Mouse (Mus musculus) lung, adult 2 months (tissue): Measurements from ENCODE around the gene Hist1h2bp. TPM values are rescaled to one million over a fixed set of nuclear protein-coding genes. Genes with fewer than 3 reads are reported as not detected.
"Not testable (repeated sequence)": the region's sequence is repeated elsewhere in the genome, so short reads cannot be mapped to it uniquely, and the experiment has no call there.

Experiments used
- DNase-seq: peaks from one replicate; pipeline ENCODE4 v3.0.0; 2022
- H3K4me1 ChIP-seq: fragments of 200-500 bp; 2 replicates; pipeline ENCODE4 v1.6.1; 2011; ENCODE audit warnings: low read length; ENCODE audit not compliant: control insufficient read depth, insufficient read depth
- H3K4me3 ChIP-seq: fragments of 200-500 bp; replicated peaks from 2 replicates; pipeline ENCODE3; 2011; ENCODE audit warnings: low read depth, mild to moderate bottlenecking, control low read depth, low read length; ENCODE audit errors: extremely low read depth
- CTCF ChIP-seq: fragments of 200-500 bp; IDR thresholded peaks from 2 replicates; pipeline ENCODE4 v1.5.1; 2011; ENCODE audit warnings: mild to moderate bottlenecking, low read length, control low read depth; ENCODE audit not compliant: insufficient read depth
- POLR2A ChIP-seq: fragments of 200-500 bp; IDR thresholded peaks from 2 replicates; pipeline ENCODE4 v1.6.1; 2011; ENCODE audit warnings: low read depth, mild to moderate bottlenecking, control low read depth, low read length, borderline replicate concordance; ENCODE audit errors: extremely low read depth
- WGBS: fragments of 180-500 bp; shearing (Covaris S2); methylation state at CpG from one replicate; pipeline ENCODE4 v1.1.7; 2018; 5-methylcytosine and 5-hydroxymethylcytosine counted together
- polyA plus RNA-seq: library from polyadenylated mRNA; depleted of rRNA; stranded (reverse); fragments of >200 nt; gene quantifications from 2 replicates; pipeline ENCODE4 v1.2.3, GENCODE M21; 2012

The Hist1h2bp gene
- polyA plus RNA-seq, 1 experiment: not detected

DNA sequence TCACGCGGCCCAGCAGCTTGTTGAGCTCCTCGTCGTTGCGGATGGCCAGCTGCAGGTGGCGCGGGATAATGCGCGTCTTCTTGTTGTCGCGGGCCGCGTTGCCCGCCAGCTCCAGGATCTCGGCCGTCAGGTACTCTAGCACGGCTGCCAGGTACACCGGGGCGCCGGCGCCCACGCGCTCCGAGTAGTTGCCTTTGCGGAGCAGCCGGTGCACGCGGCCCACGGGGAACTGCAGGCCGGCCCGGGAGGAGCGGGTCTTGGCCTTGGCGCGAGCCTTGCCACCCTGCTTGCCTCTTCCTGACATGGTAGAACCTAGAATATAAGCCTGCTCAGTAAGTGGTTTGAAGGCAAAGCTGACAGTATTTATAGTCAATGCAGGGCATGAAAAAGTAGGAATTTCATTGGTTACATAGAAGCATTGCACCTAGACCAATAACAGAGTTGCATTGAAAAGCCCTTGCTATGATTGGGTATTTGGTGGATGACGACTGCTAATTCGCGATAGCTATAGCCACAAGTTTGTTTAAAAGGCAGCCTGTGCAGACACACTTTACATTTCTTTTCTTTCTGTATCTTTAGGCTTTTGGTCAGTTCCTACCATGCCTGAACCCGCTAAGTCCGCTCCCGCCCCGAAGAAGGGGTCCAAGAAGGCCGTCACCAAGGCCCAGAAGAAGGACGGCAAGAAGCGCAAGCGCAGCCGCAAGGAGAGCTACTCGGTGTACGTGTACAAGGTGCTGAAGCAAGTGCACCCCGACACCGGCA, 33.6 kb upstream of the Hist1h2bp start, which contains the start of the genes Hist1h2ak and Hist1h2bn:
Gene Hist1h2ak, minus strand, starts transcription at position 304 of the 762 bp plus-strand sequence.
Gene Hist1h2bn, plus strand, starts transcription at position 600 of the 762 bp plus-strand sequence.
- peak; percentile 50 for DNase-seq
- peak; percentile 48; the same call in 1 of the 2 replicates for TF ChIP-seq POLR2A
- WGBS: under 1% methylated on average over 48 of the region's 50 CpGs
- not testable (repeated sequence) for H3K4me1 ChIP-seq
- H3K4me3 ChIP-seq: peak within 1 kb of the TSS; percentile 98

DNA sequence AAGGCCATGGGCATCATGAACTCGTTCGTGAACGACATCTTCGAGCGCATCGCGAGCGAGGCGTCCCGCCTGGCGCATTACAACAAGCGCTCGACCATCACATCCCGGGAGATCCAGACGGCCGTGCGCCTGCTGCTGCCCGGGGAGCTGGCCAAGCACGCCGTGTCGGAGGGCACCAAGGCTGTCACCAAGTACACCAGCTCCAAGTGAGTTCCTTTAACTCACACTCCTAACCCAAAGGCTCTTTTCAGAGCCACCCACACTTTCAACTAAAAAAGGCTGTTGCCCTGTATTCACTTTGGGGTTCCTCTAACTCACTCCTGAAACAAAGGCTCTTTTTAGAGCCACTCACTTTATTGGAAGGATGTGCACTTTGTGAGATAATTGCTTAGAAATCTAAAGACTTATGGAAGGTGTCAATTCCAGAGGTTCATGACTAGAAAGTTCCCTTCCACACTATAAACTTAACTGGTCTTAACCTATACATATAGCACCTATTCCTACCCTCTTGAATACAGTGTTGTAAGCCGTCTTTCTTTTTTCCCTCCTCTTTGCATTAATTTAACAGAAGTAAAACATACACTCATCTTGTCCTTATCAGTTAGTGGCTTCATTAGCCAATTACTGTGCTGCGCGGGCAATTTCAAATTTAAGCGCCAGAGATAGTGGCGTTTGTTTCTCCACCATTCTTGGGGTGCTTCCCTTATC, 32.8 kb upstream of the Hist1h2bp start:
- under 1% methylated on average over 21 of the region's 26 CpGs for WGBS
- DNase-seq: peak; percentile 11
- not testable (repeated sequence) for H3K4me1 ChIP-seq
- peak overlapping the region; percentile 47 for H3K4me3 ChIP-seq

DNA sequence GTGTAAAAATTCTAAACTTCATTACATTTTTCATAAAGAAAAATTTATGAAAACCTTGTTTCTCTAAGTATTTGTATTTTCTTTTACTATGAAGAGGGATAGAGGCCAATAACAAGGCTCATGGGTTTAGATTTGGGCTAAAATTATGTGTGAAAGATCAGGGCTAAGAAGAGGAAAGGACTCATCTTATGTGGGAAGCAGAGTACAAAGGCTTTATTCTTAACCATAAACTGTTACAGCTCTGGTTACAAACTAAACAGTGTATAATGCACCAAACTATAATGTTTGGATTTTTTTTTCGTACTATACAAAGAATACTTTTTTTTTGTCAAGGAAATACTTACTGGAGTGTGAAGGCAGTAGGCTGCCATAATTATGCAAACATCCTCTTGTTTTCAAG, 31.6 kb upstream of the Hist1h2bp start:
- DNase-seq: no peak
- WGBS: 46% methylated on average over 1 of the region's 1 CpGs
- peaks cover 3% of the 10 kb centered on the region; the same call in 1 of the 2 replicates for H3K4me1 ChIP-seq
- H3K4me3 ChIP-seq: no peak overlapping the region
- no peak for TF ChIP-seq CTCF
- no peak for TF ChIP-seq POLR2A

DNA sequence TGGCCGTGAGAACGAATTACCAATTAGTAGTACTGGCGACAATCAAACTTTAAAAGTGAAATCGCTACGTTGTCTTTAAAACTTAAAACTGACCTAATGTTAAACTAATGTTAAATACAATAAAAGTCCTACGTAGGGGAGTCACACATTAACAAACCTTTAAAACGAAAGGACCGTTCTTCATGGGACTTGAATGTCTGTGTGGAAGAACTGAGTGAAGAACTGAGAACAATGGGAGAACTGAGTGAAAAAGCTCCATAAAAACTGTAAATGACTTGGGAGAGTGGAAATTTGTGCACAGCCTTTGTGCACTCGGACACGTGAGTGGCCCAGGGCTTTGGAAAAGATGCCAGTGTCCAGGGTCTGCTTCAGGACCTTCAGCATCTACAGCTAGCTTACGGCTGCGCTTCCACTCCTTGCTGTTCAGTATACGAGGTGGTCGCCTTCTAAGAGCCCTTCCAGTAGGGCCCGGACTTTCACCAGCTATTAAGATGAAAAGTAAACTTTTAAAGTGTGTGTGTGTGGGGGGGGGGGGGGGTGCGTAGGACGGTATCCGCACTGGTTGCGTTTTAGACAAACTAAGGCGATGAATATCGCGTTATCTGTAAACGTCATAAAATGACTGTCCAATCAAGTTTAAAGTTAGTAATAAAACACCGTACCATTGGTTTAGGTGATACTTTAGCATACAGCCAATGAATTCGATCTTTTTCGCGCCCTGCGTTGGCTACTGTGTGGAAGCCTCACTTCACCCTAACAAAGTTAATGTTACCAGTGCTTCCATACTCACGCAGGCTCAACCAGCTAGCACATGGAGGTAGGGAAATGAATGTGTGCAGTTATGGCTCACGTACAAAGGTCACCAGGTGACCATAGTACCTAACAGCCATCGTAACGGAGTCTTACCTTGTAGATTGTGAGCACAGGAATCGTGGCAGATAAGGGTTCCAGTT, 8.2 kb upstream of the Hist1h2bp start:
- DNase-seq: peak; percentile 45
- 1% methylated on average over 33 of the region's 33 CpGs for WGBS
- Histone ChIP-seq H3K4me1 (peaks cover 10% of the 10 kb centered on the region), H3K4me3 (peak overlapping the region; percentile 81)
- no peak for TF ChIP-seq CTCF
- TF ChIP-seq POLR2A: peak; percentile 22; the same call in 1 of the 2 replicates

DNA sequence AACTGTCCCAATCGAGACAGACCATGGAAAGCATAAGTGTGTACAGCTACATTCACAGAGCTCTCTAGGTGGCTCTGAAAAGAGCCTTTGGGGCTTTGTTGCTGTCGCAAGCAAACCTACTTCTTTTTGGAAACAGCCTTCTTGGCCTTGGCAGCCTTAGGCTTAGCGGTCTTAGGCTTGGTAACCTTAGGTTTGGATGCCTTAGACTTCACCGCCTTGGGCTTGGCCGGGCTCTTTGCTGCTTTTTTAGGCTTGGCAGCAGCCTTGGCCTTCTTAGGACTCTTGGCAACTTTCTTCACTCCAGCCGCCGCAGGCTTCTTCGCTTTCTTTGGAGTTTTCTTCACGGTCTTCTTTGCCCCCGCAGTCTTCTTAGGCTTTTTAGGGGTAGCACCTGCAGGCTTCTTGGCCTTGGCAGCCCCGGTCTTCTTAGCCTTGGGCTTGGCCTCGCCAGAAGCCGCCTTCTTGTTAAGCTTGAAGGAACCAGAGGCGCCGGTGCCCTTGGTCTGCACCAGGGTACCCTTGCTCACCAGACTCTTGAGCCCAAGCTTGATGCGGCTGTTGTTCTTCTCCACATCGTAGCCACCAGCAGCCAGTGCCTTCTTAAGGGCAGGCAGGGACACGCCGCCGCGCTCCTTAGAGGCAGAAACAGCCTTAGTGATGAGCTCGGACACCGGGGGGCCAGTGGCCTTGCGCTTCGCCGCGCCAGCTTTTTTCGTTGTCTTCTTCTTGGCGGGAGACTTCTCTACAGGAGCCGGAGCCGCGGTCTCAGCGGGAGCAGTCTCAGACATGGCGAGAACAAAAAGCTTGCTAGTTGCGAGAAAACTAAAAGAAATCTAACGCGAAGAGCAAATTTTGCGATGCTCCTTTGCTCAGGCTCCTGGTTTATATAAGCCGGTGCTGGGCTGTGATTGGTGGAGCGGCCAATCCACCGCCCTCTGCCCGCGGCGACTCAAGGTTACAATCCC, 7.2 kb upstream of the Hist1h2bp start, which contains the start of gene Hist1h1b:
Gene Hist1h1b, minus strand, starts transcription at position 859 of the 965 bp plus-strand sequence.
- Histone ChIP-seq H3K4me3 (peak within 1 kb of the TSS; percentile 81), H3K4me1 (peaks cover 10% of the 10 kb centered on the region)
- DNase-seq: peak; percentile 47
- WGBS: 1% methylated on average over 44 of the region's 44 CpGs
- TF ChIP-seq POLR2A: no peak
- no peak for TF ChIP-seq CTCF

DNA sequence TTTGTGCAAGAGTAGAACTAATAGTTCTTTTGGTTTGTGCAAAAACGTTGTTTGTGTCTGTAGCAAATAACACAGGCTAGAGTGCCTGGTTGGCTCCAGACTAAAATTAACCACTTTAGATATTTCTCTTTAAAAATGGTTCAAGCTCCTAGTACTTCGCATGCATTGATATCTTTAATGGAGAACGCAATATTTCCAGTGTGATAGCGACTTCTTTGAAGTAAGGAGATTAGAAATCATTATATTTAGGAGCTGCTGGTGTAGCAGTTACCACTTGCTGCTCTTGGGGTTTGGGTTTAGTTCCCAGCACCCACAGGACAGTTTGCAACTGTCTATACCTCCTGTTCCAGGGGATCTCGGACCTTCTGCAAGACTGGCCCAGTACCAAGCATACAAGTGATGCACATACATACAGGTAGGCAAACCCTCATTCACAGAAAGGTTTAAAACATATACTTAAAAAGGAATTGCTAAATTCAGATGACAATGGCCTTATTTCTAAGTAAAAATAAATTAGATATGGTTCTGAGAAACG, 6.2 kb upstream of the Hist1h2bp start:
- DNase-seq: no peak
- TF ChIP-seq POLR2A (no peak), CTCF (no peak)
- Histone ChIP-seq H3K4me1 (peaks cover 10% of the 10 kb centered on the region), H3K4me3 (no peak overlapping the region)
- 52% methylated on average over 6 of the region's 6 CpGs for WGBS

DNA sequence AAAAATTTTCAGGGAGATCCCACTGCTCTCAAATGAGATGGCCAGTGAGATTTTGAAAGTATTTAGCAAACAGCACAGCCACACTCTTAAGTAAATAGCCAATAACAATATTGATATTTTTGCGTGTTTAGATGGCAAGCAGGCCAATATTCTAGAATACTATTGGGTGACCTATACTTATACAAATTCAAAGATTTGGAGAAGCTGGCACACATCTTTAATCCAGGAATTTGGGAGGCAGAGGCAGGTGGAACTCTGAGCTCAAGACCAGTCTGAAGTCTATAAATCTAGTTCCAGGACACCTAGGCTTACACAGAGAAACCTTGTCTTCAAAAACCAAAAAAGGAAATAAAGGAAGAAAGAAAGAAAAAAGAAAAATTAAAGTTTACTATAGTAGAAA, 5.6 kb upstream of the Hist1h2bp start:
- no peak for DNase-seq
- H3K4me1 ChIP-seq: peaks cover 10% of the 10 kb centered on the region
- TF ChIP-seq CTCF (no peak), POLR2A (no peak)
- no peak overlapping the region for H3K4me3 ChIP-seq
- WGBS: 91% methylated on average over 1 of the region's 1 CpGs

DNA sequence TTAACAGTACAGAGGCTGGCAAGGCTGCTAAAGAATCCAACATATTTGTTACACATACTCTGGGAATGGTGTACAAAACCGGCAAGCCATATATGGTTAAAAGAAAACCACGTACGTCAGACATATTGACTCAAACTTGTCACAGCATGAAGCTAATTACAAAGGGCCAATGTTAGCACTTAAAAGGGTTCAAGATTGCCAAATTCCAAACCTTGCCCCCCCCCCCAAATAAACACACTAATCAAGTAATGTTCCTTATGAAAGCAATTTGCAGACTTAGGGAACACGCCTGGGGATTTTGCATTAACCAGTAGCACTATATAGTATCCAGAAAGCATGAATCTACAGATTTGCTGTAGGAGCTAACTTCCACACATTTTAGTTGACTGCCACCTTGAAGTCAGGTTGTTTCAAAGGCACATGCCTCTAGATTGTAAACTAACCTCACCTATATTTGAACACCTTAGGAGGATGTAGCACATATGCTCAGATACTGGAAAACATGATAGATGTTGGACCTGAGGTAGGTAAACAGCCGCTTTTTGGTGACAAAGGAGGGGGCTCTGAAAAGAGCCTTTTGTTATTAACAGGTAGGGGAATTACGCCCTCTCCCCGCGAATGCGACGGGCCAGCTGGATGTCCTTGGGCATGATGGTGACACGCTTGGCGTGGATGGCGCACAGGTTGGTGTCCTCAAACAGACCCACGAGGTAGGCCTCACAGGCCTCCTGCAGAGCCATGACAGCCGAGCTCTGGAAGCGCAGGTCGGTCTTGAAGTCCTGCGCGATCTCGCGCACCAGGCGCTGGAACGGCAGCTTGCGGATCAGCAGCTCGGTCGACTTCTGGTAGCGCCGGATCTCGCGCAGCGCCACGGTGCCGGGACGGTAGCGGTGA, 4.7 kb upstream of the Hist1h2bp start:
- 3% methylated on average over 17 of the region's 35 CpGs for WGBS
- 0 out of 2 replicates have a peak, but pooled peaks have one; percentile 22 for TF ChIP-seq POLR2A
- DNase-seq, H3K4me1 ChIP-seq: not testable (repeated sequence)
- peak overlapping the region; percentile 10 for H3K4me3 ChIP-seq
